Mouse (Mus musculus): Measurements from ENCODE around the gene Eaf2.

GRCm38 (mm10) chr16:36821474-36821873 lies 53.3 kb downstream of the Eaf2 start:
- TF ChIP-seq GATA1 (IDR thresholded peaks at IDR 0.05; ENCODE audit: low read length), result no peak
- TF ChIP-seq TAL1 (IDR thresholded peaks at IDR 0.05; ENCODE audit: low read length), result no peak
